ENCODE assay signal across 8 mouse cellular contexts in genomic region chr10:128920736-128921161, GRCm38 (mm10). TPM values are rescaled to one million over a fixed set of nuclear protein-coding genes. Genes with fewer than 3 reads are reported as not detected.
A peak's percentile ranks its signal among the peaks of the same experiment; 100 is the strongest.
DNase-seq lines count a peak whose midpoint lies in the region; ATAC-seq and TF ChIP-seq lines count a peak whose summit lies in the region.

No protein-coding gene starts in this region.

- H3K27ac ChIP-seq in hindbrain, embryonic 13.5 days = peak overlapping the region; percentile 74; the same call in 1 of the 2 replicates
- H3K27ac ChIP-seq in hindbrain, embryonic 11.5 days (ENCODE audit: low read depth, low read length) = no peak overlapping the region
- no peak overlapping the region; the same call in 1 of the 2 replicates for H3K27ac ChIP-seq in embryonic facial prominence, embryonic 11.5 days (replicated peaks; ENCODE audit: low read depth, low read length)
- H3K27ac ChIP-seq in kidney, adult 2 months (ENCODE audit: insufficient read depth, low read depth, low read length) = peak overlapping the region; percentile 75
- no peak overlapping the region for H3K27ac ChIP-seq in forebrain, postnatal 0 days (ENCODE audit: low read depth, low read length)

- no peak for TF ChIP-seq CTCF in E14TG2a.4 (conservative IDR thresholded peaks at IDR 0.05; ENCODE audit: low read length)
- TF ChIP-seq CTCF in kidney, adult 2 months (conservative IDR thresholded peaks at IDR 0.05; ENCODE audit: insufficient read depth, insufficient read length, low read depth, low read length) = no peak
- TF ChIP-seq CTCF in forebrain, postnatal 0 days (IDR thresholded peaks at IDR 0.05; ENCODE audit: low read depth) = no peak

- no peaks in the 10 kb centered on the region for H3K9me3 ChIP-seq in hindbrain, embryonic 13.5 days
- no peaks in the 10 kb centered on the region for H3K9me3 ChIP-seq in hindbrain, embryonic 11.5 days (ENCODE audit: control insufficient read depth, low read length)
- H3K9me3 ChIP-seq in E14TG2a.4 (ENCODE audit: low read length) = no peaks in the 10 kb centered on the region
- no peaks in the 10 kb centered on the region for H3K9me3 ChIP-seq in embryonic facial prominence, embryonic 11.5 days (replicated peaks; ENCODE audit: control insufficient read depth, low read length)
- no peaks in the 10 kb centered on the region for H3K9me3 ChIP-seq in forebrain, postnatal 0 days (ENCODE audit: low read length)

- 74% methylated on average over 3 of the region's 3 CpGs for WGBS in hindbrain, embryonic 13.5 days
- 74% methylated on average over 3 of the region's 3 CpGs for WGBS in hindbrain, embryonic 11.5 days
- WGBS in embryonic facial prominence, embryonic 11.5 days = 43% methylated on average over 3 of the region's 3 CpGs
- WGBS in kidney, adult 2 months = 38% methylated on average over 3 of the region's 3 CpGs
- WGBS in forebrain, postnatal 0 days = 81% methylated on average over 3 of the region's 3 CpGs

- no peak overlapping the region for H3K4me2 ChIP-seq in hindbrain, embryonic 13.5 days
- no peak overlapping the region for H3K4me2 ChIP-seq in hindbrain, embryonic 11.5 days (replicated peaks; ENCODE audit: low read depth, low read length)
- H3K4me2 ChIP-seq in embryonic facial prominence, embryonic 11.5 days (ENCODE audit: low read depth, low read length) = no peak overlapping the region
- H3K4me2 ChIP-seq in forebrain, postnatal 0 days (ENCODE audit: low read depth) = no peak overlapping the region

- H3K9ac ChIP-seq in hindbrain, embryonic 13.5 days = 0 out of 2 replicates have a peak overlapping the region, but pooled peaks have one; percentile 91
- H3K9ac ChIP-seq in hindbrain, embryonic 11.5 days (ENCODE audit: low read depth, low read length) = no peak overlapping the region
- no peak overlapping the region for H3K9ac ChIP-seq in embryonic facial prominence, embryonic 11.5 days (replicated peaks; ENCODE audit: low read length)
- H3K9ac ChIP-seq in forebrain, postnatal 0 days = no peak overlapping the region

- no peak for ATAC-seq in hindbrain, embryonic 13.5 days (ENCODE audit: low FRiP score)
- ATAC-seq in hindbrain, embryonic 11.5 days (ENCODE audit: low FRiP score) = no peak
- ATAC-seq in embryonic facial prominence, embryonic 11.5 days (replicated peaks; ENCODE audit: insufficient number of reproducible peaks, low FRiP score, low TSS enrichment, low read depth) = no peak
- ATAC-seq in monocyte, adult 5-6 weeks (replicated peaks; ENCODE audit: insufficient number of reproducible peaks, low FRiP score, low TSS enrichment, poor library complexity, severe bottlenecking) = no peak
- ATAC-seq in frontal cortex, adult (ENCODE audit: low TSS enrichment) = no peak
- no peak for ATAC-seq in forebrain, postnatal 0 days

- no peak overlapping the region for H3K4me3 ChIP-seq in hindbrain, embryonic 13.5 days
- H3K4me3 ChIP-seq in hindbrain, embryonic 11.5 days (ENCODE audit: low read depth, low read length) = no peak overlapping the region
- H3K4me3 ChIP-seq in E14TG2a.4 (replicated peaks; ENCODE audit: low read length) = 0 out of 2 replicates have a peak overlapping the region, but pooled peaks have one; percentile 3
- no peak overlapping the region for H3K4me3 ChIP-seq in embryonic facial prominence, embryonic 11.5 days (ENCODE audit: low read depth, low read length)
- H3K4me3 ChIP-seq in kidney, adult 2 months (ENCODE audit: insufficient read depth, low read depth, low read length) = no peak overlapping the region
- H3K4me3 ChIP-seq in forebrain, postnatal 0 days (ENCODE audit: low read depth, low read length) = no peak overlapping the region

- H3K4me1 ChIP-seq in hindbrain, embryonic 13.5 days (replicated peaks) = peaks cover 61% of the 10 kb centered on the region
- H3K4me1 ChIP-seq in hindbrain, embryonic 11.5 days (replicated peaks; ENCODE audit: control insufficient read depth, insufficient read depth, low read length) = peaks cover 2% of the 10 kb centered on the region; the same call in 1 of the 2 replicates
- peaks cover 63% of the 10 kb centered on the region for H3K4me1 ChIP-seq in E14TG2a.4 (replicated peaks; ENCODE audit: low read depth, low read length)
- no peaks in the 10 kb centered on the region; the same call in 1 of the 2 replicates for H3K4me1 ChIP-seq in embryonic facial prominence, embryonic 11.5 days (ENCODE audit: control insufficient read depth, insufficient read depth, low read length)
- peaks cover 45% of the 10 kb centered on the region for H3K4me1 ChIP-seq in kidney, adult 2 months (ENCODE audit: control insufficient read depth, insufficient read depth, low read length)
- peaks cover 14% of the 10 kb centered on the region for H3K4me1 ChIP-seq in forebrain, postnatal 0 days (ENCODE audit: insufficient read depth)

- peaks cover 27% of the 10 kb centered on the region for H3K36me3 ChIP-seq in hindbrain, embryonic 13.5 days
- H3K36me3 ChIP-seq in hindbrain, embryonic 11.5 days (ENCODE audit: control insufficient read depth, insufficient read depth, low read length) = no peaks in the 10 kb centered on the region
- peaks cover 54% of the 10 kb centered on the region for H3K36me3 ChIP-seq in E14TG2a.4 (ENCODE audit: insufficient read depth, low read length)
- H3K36me3 ChIP-seq in embryonic facial prominence, embryonic 11.5 days (replicated peaks; ENCODE audit: control insufficient read depth, insufficient read depth, low read depth, low read length) = no peaks in the 10 kb centered on the region; the same call in 1 of the 2 replicates
- H3K36me3 ChIP-seq in kidney, adult 2 months (ENCODE audit: control insufficient read depth, insufficient read depth, low read length) = no peaks in the 10 kb centered on the region
- H3K36me3 ChIP-seq in forebrain, postnatal 0 days (ENCODE audit: insufficient read depth) = 0 out of 2 replicates have a peak, but pooled peaks cover 7% of the 10 kb centered on the region

- TF ChIP-seq POLR2A in kidney, adult 2 months (IDR thresholded peaks at IDR 0.05; ENCODE audit: low read depth, low read length) = no peak

- no peaks in the 10 kb centered on the region for H3K27me3 ChIP-seq in hindbrain, embryonic 13.5 days
- H3K27me3 ChIP-seq in hindbrain, embryonic 11.5 days (ENCODE audit: control insufficient read depth, insufficient read depth, low read length) = no peaks in the 10 kb centered on the region
- no peaks in the 10 kb centered on the region for H3K27me3 ChIP-seq in E14TG2a.4 (ENCODE audit: insufficient read depth, low read length)
- H3K27me3 ChIP-seq in embryonic facial prominence, embryonic 11.5 days (ENCODE audit: control insufficient read depth, insufficient read depth, low read length) = no peaks in the 10 kb centered on the region
- H3K27me3 ChIP-seq in kidney, adult 2 months (replicated peaks; ENCODE audit: control insufficient read depth, insufficient read depth, low read length) = no peaks in the 10 kb centered on the region
- H3K27me3 ChIP-seq in forebrain, postnatal 0 days (ENCODE audit: insufficient read depth, low read length) = no peaks in the 10 kb centered on the region

- DNase-seq in hindbrain, embryonic 11.5 days (ENCODE audit: low spot score) = no peak
- peak; percentile 66 for DNase-seq in embryonic facial prominence, embryonic 11.5 days (ENCODE audit: low spot score)
- DNase-seq in kidney, adult 2 months = peak; percentile 82
- DNase-seq in forebrain, postnatal 0 days = no peak

RNA-seq across cellular contexts. Expression of gene Rdh5, which starts 1.9 kb away (rescaled TPM):
- polyA plus RNA-seq in hindbrain, embryonic 13.5 days (2015; fragmentation: Nextera tagmentation; extraction: Ambion mirVana) = 16.6 and 19.3 TPM in 2 replicates
- polyA plus RNA-seq in hindbrain, embryonic 11.5 days (2014; fragmentation: Nextera tagmentation; extraction: Ambion mirVana) = 11.6 and 12.1 TPM in 2 replicates
- polyA plus RNA-seq in embryonic facial prominence, embryonic 11.5 days (2014; fragmentation: Nextera tagmentation; extraction: Ambion mirVana) = 9.2 and 11.4 TPM in 2 replicates
- polyA plus RNA-seq in kidney, adult 2 months (2012; rRNA removed) = 38.9 and 46.0 TPM in 2 replicates
- total RNA-seq in monocyte, adult 5-6 weeks (2017) = 1.5 to 7.6 TPM in 2 of 3 replicates, not detected in the other
- total RNA-seq in forebrain, postnatal 0 days (2014; rRNA removed) = 4.1 and 5.8 TPM in 2 replicates
- polyA plus RNA-seq in forebrain, postnatal 0 days (2015; fragmentation: Nextera tagmentation; extraction: Ambion mirVana) = 6.9 and 10.2 TPM in 2 replicates

RNA-seq across cellular contexts. Expression of gene Bloc1s1, which starts 3.1 kb away (rescaled TPM):
- 281 and 286 TPM in 2 replicates for polyA plus RNA-seq in hindbrain, embryonic 13.5 days (2015; fragmentation: Nextera tagmentation; extraction: Ambion mirVana)
- polyA plus RNA-seq in hindbrain, embryonic 11.5 days (2014; fragmentation: Nextera tagmentation; extraction: Ambion mirVana) = 260 and 269 TPM in 2 replicates
- polyA plus RNA-seq in embryonic facial prominence, embryonic 11.5 days (2014; fragmentation: Nextera tagmentation; extraction: Ambion mirVana) = 196 and 213 TPM in 2 replicates
- polyA plus RNA-seq in kidney, adult 2 months (2012; rRNA removed) = 339 and 365 TPM in 2 replicates
- 110 to 127 TPM (median 111 TPM) in 3 replicates for total RNA-seq in monocyte, adult 5-6 weeks (2017)
- 120 and 149 TPM in 2 replicates for total RNA-seq in forebrain, postnatal 0 days (2014; rRNA removed)
- 246 and 305 TPM in 2 replicates for polyA plus RNA-seq in forebrain, postnatal 0 days (2015; fragmentation: Nextera tagmentation; extraction: Ambion mirVana)

RNA-seq across cellular contexts. Expression of gene Itga7, which starts 12.9 kb away (rescaled TPM):
- 5.2 and 6.3 TPM in 2 replicates for polyA plus RNA-seq in hindbrain, embryonic 13.5 days (2015; fragmentation: Nextera tagmentation; extraction: Ambion mirVana)
- polyA plus RNA-seq in hindbrain, embryonic 11.5 days (2014; fragmentation: Nextera tagmentation; extraction: Ambion mirVana) = 1.7 and 3.0 TPM in 2 replicates
- 2.3 and 2.7 TPM in 2 replicates for polyA plus RNA-seq in embryonic facial prominence, embryonic 11.5 days (2014; fragmentation: Nextera tagmentation; extraction: Ambion mirVana)
- 14.6 and 17.8 TPM in 2 replicates for polyA plus RNA-seq in kidney, adult 2 months (2012; rRNA removed)
- 0.19 to 0.53 TPM in 2 of 3 replicates, not detected in the other for total RNA-seq in monocyte, adult 5-6 weeks (2017)
- total RNA-seq in forebrain, postnatal 0 days (2014; rRNA removed) = 7.7 and 12.7 TPM in 2 replicates
- polyA plus RNA-seq in forebrain, postnatal 0 days (2015; fragmentation: Nextera tagmentation; extraction: Ambion mirVana) = 5.8 and 7.7 TPM in 2 replicates

RNA-seq across cellular contexts. Expression of gene Cd63, which starts 20.0 kb away (rescaled TPM):
- polyA plus RNA-seq in hindbrain, embryonic 13.5 days (2015; fragmentation: Nextera tagmentation; extraction: Ambion mirVana) = 198 and 229 TPM in 2 replicates
- 215 and 216 TPM in 2 replicates for polyA plus RNA-seq in hindbrain, embryonic 11.5 days (2014; fragmentation: Nextera tagmentation; extraction: Ambion mirVana)
- polyA plus RNA-seq in embryonic facial prominence, embryonic 11.5 days (2014; fragmentation: Nextera tagmentation; extraction: Ambion mirVana) = 324 and 334 TPM in 2 replicates
- polyA plus RNA-seq in kidney, adult 2 months (2012; rRNA removed) = 713 and 847 TPM in 2 replicates
- total RNA-seq in monocyte, adult 5-6 weeks (2017) = 12.1 to 26.5 TPM (median 22.9 TPM) in 3 replicates
- total RNA-seq in forebrain, postnatal 0 days (2014; rRNA removed) = 11.7 and 25.2 TPM in 2 replicates
- 168 and 188 TPM in 2 replicates for polyA plus RNA-seq in forebrain, postnatal 0 days (2015; fragmentation: Nextera tagmentation; extraction: Ambion mirVana)

RNA-seq across cellular contexts. Expression of gene Gdf11, which starts 29.2 kb away (rescaled TPM):
- polyA plus RNA-seq in hindbrain, embryonic 13.5 days (2015; fragmentation: Nextera tagmentation; extraction: Ambion mirVana) = 10.2 and 10.3 TPM in 2 replicates
- 10.5 and 11.5 TPM in 2 replicates for polyA plus RNA-seq in hindbrain, embryonic 11.5 days (2014; fragmentation: Nextera tagmentation; extraction: Ambion mirVana)
- polyA plus RNA-seq in embryonic facial prominence, embryonic 11.5 days (2014; fragmentation: Nextera tagmentation; extraction: Ambion mirVana) = 10.5 and 10.9 TPM in 2 replicates
- 2.5 and 2.9 TPM in 2 replicates for polyA plus RNA-seq in kidney, adult 2 months (2012; rRNA removed)
- total RNA-seq in monocyte, adult 5-6 weeks (2017) = 0.57 to 3.8 TPM (median 1.8 TPM) in 3 replicates
- 15.7 and 19.1 TPM in 2 replicates for total RNA-seq in forebrain, postnatal 0 days (2014; rRNA removed)
- polyA plus RNA-seq in forebrain, postnatal 0 days (2015; fragmentation: Nextera tagmentation; extraction: Ambion mirVana) = 4.3 and 6.7 TPM in 2 replicates

Comparison
In these comparisons a context has a peak if more than half of its experiments do, and no peak if none do; other contexts are left out.
1. H3K27ac ChIP-seq: peak in hindbrain, embryonic 13.5 days (single experiment) and kidney, adult 2 months (single experiment); none in hindbrain, embryonic 11.5 days (single experiment), embryonic facial prominence, embryonic 11.5 days (single experiment) and forebrain, postnatal 0 days (single experiment).
2. DNase-seq: peak in embryonic facial prominence, embryonic 11.5 days (single experiment) and kidney, adult 2 months (single experiment); none in hindbrain, embryonic 11.5 days (single experiment) and forebrain, postnatal 0 days (single experiment).